Mouse (Mus musculus): Measurements from ENCODE around the gene Stard8. TPM values are rescaled to one million over a fixed set of nuclear protein-coding genes. Genes with fewer than 3 reads are reported as not detected.
"Not testable (repeated sequence)": the region's sequence is repeated elsewhere in the genome, so short reads cannot be mapped to it uniquely, and the experiment has no call there.

The Stard8 gene
- total RNA-seq, 2 experiments from 2014 or later: 31.5 to 37.0 TPM

DNA sequence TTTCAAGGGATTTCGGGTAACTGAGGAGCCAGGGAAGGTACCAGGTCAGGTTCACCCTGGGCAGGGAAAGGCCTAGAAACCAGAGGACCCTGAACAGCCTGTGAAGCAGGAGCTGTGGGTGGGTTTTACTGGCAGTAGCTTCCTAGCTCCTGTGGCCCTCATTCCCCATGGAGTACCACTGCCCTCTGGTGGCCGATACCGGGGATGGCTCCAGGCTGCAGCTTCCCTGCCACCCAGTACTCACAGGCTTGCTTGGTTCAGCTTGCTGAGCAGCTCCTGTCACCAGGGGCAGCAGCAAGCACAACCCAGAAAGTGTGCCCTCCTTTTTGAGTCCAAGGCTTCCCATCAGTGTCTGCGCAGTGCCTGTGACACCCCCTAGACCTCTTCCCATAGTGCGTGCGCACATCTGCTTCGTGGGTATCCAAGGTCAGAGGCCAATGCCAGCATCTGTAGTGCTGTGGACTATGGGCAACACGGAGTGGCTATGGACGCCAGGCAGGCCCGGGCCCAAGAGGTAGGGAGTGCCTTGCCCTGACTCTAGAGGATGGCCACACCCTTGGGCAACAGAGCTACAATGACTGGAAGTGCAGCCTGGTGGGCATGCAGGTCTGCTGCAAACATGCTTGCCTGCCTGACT, 108.2 kb downstream of the Stard8 start:
- intact Hi-C loops (cut with DNase I): loop anchor here (5.0 to 10.0 kb wide), 2 partner anchors 34 to 406 kb away; no protein-coding TSS in a partner anchor
- not testable (repeated sequence) for DNase-seq (ENCODE audit: low spot score)

- intact Hi-C loops (cut with DNase I): loop anchor here (10.0 kb wide), 1 partner anchor 415 kb away; no protein-coding TSS in a partner anchor
- DNase-seq (ENCODE audit: low spot score): no peak
Measured at GRCm38 (mm10) chrX:99119510-99119909, 116.5 kb downstream of the Stard8 start.

Other genes with a start within 250 kb of the Stard8 start
- gene Ophn1, start 112.2 kb upstream of the Stard8 start, total RNA-seq (2021): 1 to 10 TPM; 6.6 to 9.4 TPM
- gene Yipf6, start 66.9 kb upstream of the Stard8 start, total RNA-seq (2021): 10 to 100 TPM; 21.4 to 21.5 TPM
- 10 to 100 TPM; 19.8 to 22.4 TPM for gene Efnb1, start 132.9 kb downstream of the Stard8 start, total RNA-seq (2021)